8 mouse cellular contexts compared by ENCODE assay signal in the genomic region with DNA sequence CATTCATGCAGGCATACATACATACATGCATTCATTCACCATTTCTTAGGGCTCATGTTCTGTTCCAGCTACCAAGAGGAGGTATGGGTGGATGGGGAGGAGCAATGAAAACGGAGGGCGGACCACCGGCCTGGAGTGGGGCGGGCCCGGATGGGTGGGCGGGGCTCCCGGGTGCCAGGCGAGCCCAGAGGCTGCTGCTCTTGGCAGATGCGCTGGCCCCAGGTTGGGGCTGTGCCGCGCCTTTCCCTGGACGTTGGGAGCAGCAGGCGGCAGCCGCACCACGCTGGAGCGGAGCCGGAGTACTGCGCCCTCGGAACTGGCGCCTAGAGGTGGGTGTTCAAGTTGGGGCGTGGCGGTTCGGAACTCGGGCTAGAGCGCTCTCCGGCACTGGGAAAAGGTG.
DNase-seq lines count a peak whose midpoint lies in the region; ATAC-seq lines count a peak whose summit lies in the region.

No protein-coding gene starts in this region.

- H3K9ac ChIP-seq in embryonic facial prominence, embryonic 12.5 days = peak overlapping the region; percentile 44
- H3K9ac ChIP-seq in heart, embryonic 12.5 days = peak overlapping the region; percentile 75
- H3K9ac ChIP-seq in kidney, embryonic 14.5 days (ENCODE audit: low read depth, low read length) = 0 out of 2 replicates have a peak overlapping the region, but pooled peaks have one; percentile 23
- peak overlapping the region; percentile 27 for H3K9ac ChIP-seq in lung, embryonic 15.5 days
- peak overlapping the region; percentile 52 for H3K9ac ChIP-seq in neural tube, embryonic 15.5 days (replicated peaks)

- peak overlapping the region; percentile 69 for H3K4me2 ChIP-seq in embryonic facial prominence, embryonic 12.5 days (replicated peaks)
- H3K4me2 ChIP-seq in heart, embryonic 12.5 days = peak overlapping the region; percentile 81
- peak overlapping the region; percentile 53 for H3K4me2 ChIP-seq in kidney, embryonic 14.5 days (replicated peaks; ENCODE audit: low read depth, low read length)
- H3K4me2 ChIP-seq in lung, embryonic 15.5 days = peak overlapping the region; percentile 72
- peak overlapping the region; percentile 92 for H3K4me2 ChIP-seq in neural tube, embryonic 15.5 days

- H3K27me3 ChIP-seq in embryonic facial prominence, embryonic 12.5 days = peaks cover 15% of the 10 kb centered on the region
- H3K27me3 ChIP-seq in heart, embryonic 12.5 days (replicated peaks) = no peaks in the 10 kb centered on the region
- peaks cover 15% of the 10 kb centered on the region for H3K27me3 ChIP-seq in kidney, embryonic 14.5 days (ENCODE audit: control insufficient read depth, insufficient read depth, low read length)
- H3K27me3 ChIP-seq in lung, embryonic 15.5 days = no peaks in the 10 kb centered on the region
- no peaks in the 10 kb centered on the region for H3K27me3 ChIP-seq in neural tube, embryonic 15.5 days (replicated peaks)

- under 1% methylated on average over 26 of the region's 26 CpGs for WGBS in embryonic facial prominence, embryonic 12.5 days
- under 1% methylated on average over 26 of the region's 26 CpGs for WGBS in heart, embryonic 12.5 days
- WGBS in kidney, embryonic 14.5 days = 1% methylated on average over 26 of the region's 26 CpGs
- 1% methylated on average over 26 of the region's 26 CpGs for WGBS in lung, embryonic 15.5 days
- 0% methylated on average over 26 of the region's 26 CpGs for WGBS in neural tube, embryonic 15.5 days

- no peak overlapping the region for H3K27ac ChIP-seq in embryonic facial prominence, embryonic 12.5 days
- H3K27ac ChIP-seq in heart, embryonic 12.5 days (ENCODE audit: poor library complexity, severe bottlenecking) = no peak overlapping the region
- H3K27ac ChIP-seq in kidney, embryonic 14.5 days (ENCODE audit: low read depth, low read length) = no peak overlapping the region
- no peak overlapping the region for H3K27ac ChIP-seq in lung, embryonic 15.5 days
- H3K27ac ChIP-seq in neural tube, embryonic 15.5 days (replicated peaks) = no peak overlapping the region

- peak overlapping the region; percentile 43 for H3K4me3 ChIP-seq in embryonic facial prominence, embryonic 12.5 days
- peak overlapping the region; percentile 54 for H3K4me3 ChIP-seq in heart, embryonic 12.5 days
- peak overlapping the region; percentile 42 for H3K4me3 ChIP-seq in kidney, embryonic 14.5 days (ENCODE audit: low read length)
- H3K4me3 ChIP-seq in lung, embryonic 15.5 days = peak overlapping the region; percentile 44
- peak overlapping the region; percentile 49 for H3K4me3 ChIP-seq in neural tube, embryonic 15.5 days (replicated peaks)

- peak; percentile 84 for ATAC-seq in embryonic facial prominence, embryonic 12.5 days (ENCODE audit: insufficient number of reproducible peaks, insufficient read depth, low FRiP score, low TSS enrichment)
- ATAC-seq in heart, embryonic 12.5 days (ENCODE audit: insufficient number of reproducible peaks, low FRiP score) = peak; percentile 84
- peak; percentile 90 for ATAC-seq in kidney, embryonic 14.5 days (ENCODE audit: low FRiP score, low TSS enrichment)
- peak; percentile 87 for ATAC-seq in lung, embryonic 15.5 days (ENCODE audit: borderline replicate concordance, extremely low read depth, low FRiP score, low TSS enrichment)
- ATAC-seq in neural tube, embryonic 15.5 days (ENCODE audit: low FRiP score) = peak; percentile 75

- no peaks in the 10 kb centered on the region for H3K36me3 ChIP-seq in embryonic facial prominence, embryonic 12.5 days
- H3K36me3 ChIP-seq in heart, embryonic 12.5 days = no peaks in the 10 kb centered on the region
- H3K36me3 ChIP-seq in kidney, embryonic 14.5 days (ENCODE audit: control insufficient read depth, insufficient read depth, low read length) = no peaks in the 10 kb centered on the region
- H3K36me3 ChIP-seq in lung, embryonic 15.5 days = no peaks in the 10 kb centered on the region
- no peaks in the 10 kb centered on the region for H3K36me3 ChIP-seq in neural tube, embryonic 15.5 days

- no peaks in the 10 kb centered on the region for H3K9me3 ChIP-seq in embryonic facial prominence, embryonic 12.5 days
- H3K9me3 ChIP-seq in heart, embryonic 12.5 days (replicated peaks) = no peaks in the 10 kb centered on the region
- H3K9me3 ChIP-seq in kidney, embryonic 14.5 days (ENCODE audit: control insufficient read depth, low read length) = no peaks in the 10 kb centered on the region
- no peaks in the 10 kb centered on the region for H3K9me3 ChIP-seq in lung, embryonic 15.5 days
- H3K9me3 ChIP-seq in neural tube, embryonic 15.5 days (replicated peaks) = no peaks in the 10 kb centered on the region

- DNase-seq in A20 (ENCODE audit: low read depth, low spot score) = peak; percentile 92
- DNase-seq in T-cell, adult 2 months (ENCODE audit: low spot score) = peak; percentile 70
- DNase-seq in thymus, postnatal 10 days (ENCODE audit: low spot score in 2 of 2) = peak; percentile 78 to 85

- H3K4me1 ChIP-seq in embryonic facial prominence, embryonic 12.5 days = peaks cover 33% of the 10 kb centered on the region
- peaks cover 40% of the 10 kb centered on the region for H3K4me1 ChIP-seq in heart, embryonic 12.5 days (replicated peaks)
- H3K4me1 ChIP-seq in kidney, embryonic 14.5 days (ENCODE audit: control insufficient read depth, insufficient read depth, low read length) = peaks cover 22% of the 10 kb centered on the region; the same call in 1 of the 2 replicates
- peaks cover 43% of the 10 kb centered on the region for H3K4me1 ChIP-seq in lung, embryonic 15.5 days
- H3K4me1 ChIP-seq in neural tube, embryonic 15.5 days = peaks cover 31% of the 10 kb centered on the region

Comparison
In these comparisons a context has a peak if more than half of its experiments do, and no peak if none do; other contexts are left out.
1. H3K9ac ChIP-seq: peak in every context shown above with its lines; median percentile 75 in heart, embryonic 12.5 days; 52 in neural tube, embryonic 15.5 days; 44 in embryonic facial prominence, embryonic 12.5 days; 27 in lung, embryonic 15.5 days; 23 in kidney, embryonic 14.5 days.